Mouse (Mus musculus): ENCODE results near the gene Prkar2a. TPM values are rescaled to one million over a fixed set of nuclear protein-coding genes. Genes with fewer than 3 reads are reported as not detected.

Gene Prkar2a
- polyA plus RNA-seq, 1 experiment, result 20.8 TPM

- Histone ChIP-seq H3K4me3 (ENCODE audit: insufficient read depth, low read depth, low read length) (no peak overlapping the region), H3K4me1 (ENCODE audit: control insufficient read depth, insufficient read depth, insufficient read length, low read length) (peaks cover 11% of the 10 kb centered on the region; the same call in 1 of the 2 replicates), H3K27ac (replicated peaks; ENCODE audit: low read depth, low read length) (no peak overlapping the region)
Observed at GRCm38 (mm10) chr9:108786494-108786893, 97.4 kb downstream of the Prkar2a start.

GRCm38 (mm10) chr9:108787080-108787479 lies 98.0 kb downstream of the Prkar2a start:
- Histone ChIP-seq H3K27ac (replicated peaks; ENCODE audit: low read depth, low read length) (no peak overlapping the region), H3K4me1 (ENCODE audit: control insufficient read depth, insufficient read depth, insufficient read length, low read length) (peaks cover 15% of the 10 kb centered on the region; the same call in 1 of the 2 replicates), H3K4me3 (ENCODE audit: insufficient read depth, low read depth, low read length) (no peak overlapping the region)

GRCm38 (mm10) chr9:108788713-108789112 lies 99.6 kb downstream of the Prkar2a start:
- Histone ChIP-seq H3K4me1 (ENCODE audit: control insufficient read depth, insufficient read depth, insufficient read length, low read length) (peaks cover 23% of the 10 kb centered on the region; the same call in 1 of the 2 replicates), H3K27ac (replicated peaks; ENCODE audit: low read depth, low read length) (no peak overlapping the region), H3K4me3 (ENCODE audit: insufficient read depth, low read depth, low read length) (no peak overlapping the region)

GRCm38 (mm10) chr9:108792307-108792706 lies 103.2 kb downstream of the Prkar2a start:
- no peak overlapping the region for H3K4me3 ChIP-seq (ENCODE audit: insufficient read depth, low read depth, low read length)
- H3K27ac ChIP-seq (replicated peaks; ENCODE audit: low read depth, low read length), result no peak overlapping the region
- H3K4me1 ChIP-seq (ENCODE audit: control insufficient read depth, insufficient read depth, insufficient read length, low read length), result peaks cover 19% of the 10 kb centered on the region

- H3K4me3 ChIP-seq (ENCODE audit: insufficient read depth, low read depth, low read length), result no peak overlapping the region
- H3K27ac ChIP-seq (replicated peaks; ENCODE audit: low read depth, low read length), result no peak overlapping the region
- peaks cover 19% of the 10 kb centered on the region for H3K4me1 ChIP-seq (ENCODE audit: control insufficient read depth, insufficient read depth, insufficient read length, low read length)
Observed at GRCm38 (mm10) chr9:108792730-108793129, 103.6 kb downstream of the Prkar2a start.

GRCm38 (mm10) chr9:108795281-108795680 lies 106.2 kb downstream of the Prkar2a start:
- no peak overlapping the region for H3K27ac ChIP-seq (replicated peaks; ENCODE audit: low read depth, low read length)
- peaks cover 19% of the 10 kb centered on the region for H3K4me1 ChIP-seq (ENCODE audit: control insufficient read depth, insufficient read depth, insufficient read length, low read length)
- no peak overlapping the region for H3K4me3 ChIP-seq (ENCODE audit: insufficient read depth, low read depth, low read length)

GRCm38 (mm10) chr9:108795762-108796161 lies 106.6 kb downstream of the Prkar2a start:
- Histone ChIP-seq H3K27ac (replicated peaks; ENCODE audit: low read depth, low read length) (no peak overlapping the region), H3K4me1 (ENCODE audit: control insufficient read depth, insufficient read depth, insufficient read length, low read length) (peaks cover 19% of the 10 kb centered on the region), H3K4me3 (ENCODE audit: insufficient read depth, low read depth, low read length) (no peak overlapping the region)

GRCm38 (mm10) chr9:108796351-108796981 lies 107.4 kb downstream of the Prkar2a start:
- 0 out of 2 replicates have a peak overlapping the region, but pooled peaks have one; percentile 5 for H3K27ac ChIP-seq (replicated peaks; ENCODE audit: low read depth, low read length)
- H3K4me3 ChIP-seq (ENCODE audit: insufficient read depth, low read depth, low read length), result no peak overlapping the region
- H3K4me1 ChIP-seq (ENCODE audit: control insufficient read depth, insufficient read depth, insufficient read length, low read length), result peaks cover 19% of the 10 kb centered on the region

GRCm38 (mm10) chr9:108797477-108797876 lies 108.4 kb downstream of the Prkar2a start:
- no peak overlapping the region for H3K4me3 ChIP-seq (ENCODE audit: insufficient read depth, low read depth, low read length)
- H3K4me1 ChIP-seq (ENCODE audit: control insufficient read depth, insufficient read depth, insufficient read length, low read length), result peaks cover 14% of the 10 kb centered on the region
- no peak overlapping the region for H3K27ac ChIP-seq (replicated peaks; ENCODE audit: low read depth, low read length)

- H3K4me1 ChIP-seq (ENCODE audit: control insufficient read depth, insufficient read depth, insufficient read length, low read length), result peaks cover 7% of the 10 kb centered on the region
- no peak overlapping the region for H3K27ac ChIP-seq (replicated peaks; ENCODE audit: low read depth, low read length)
Observed at GRCm38 (mm10) chr9:108798508-108799075, 109.5 kb downstream of the Prkar2a start.

GRCm38 (mm10) chr9:108799564-108799963 lies 110.5 kb downstream of the Prkar2a start:
- H3K4me1 ChIP-seq (ENCODE audit: control insufficient read depth, insufficient read depth, insufficient read length, low read length), result peaks cover 7% of the 10 kb centered on the region
- no peak overlapping the region for H3K27ac ChIP-seq (replicated peaks; ENCODE audit: low read depth, low read length)
- H3K4me3 ChIP-seq (ENCODE audit: insufficient read depth, low read depth, low read length), result no peak overlapping the region

More at GRCm38 (mm10) chr9:108798508-108799075, 109.5 kb downstream of the Prkar2a start:
- no peak overlapping the region for H3K4me3 ChIP-seq (ENCODE audit: insufficient read depth, low read depth, low read length)

Other genes starting within 250 kb of the Prkar2a start
- 8.2 and 11.6 TPM in 2 replicates for gene Ccdc71, start 228.8 kb upstream of the Prkar2a start, polyA plus RNA-seq (2012; ENCODE audit: insufficient read depth, insufficient read length, missing spikeins)
- gene Klhdc8b, start 227.7 kb upstream of the Prkar2a start, polyA plus RNA-seq (2012; ENCODE audit: insufficient read depth, insufficient read length, missing spikeins), result 4.4 and 6.9 TPM in 2 replicates
- gene Lamb2, start 209.6 kb upstream of the Prkar2a start, polyA plus RNA-seq (2012; ENCODE audit: insufficient read depth, insufficient read length, missing spikeins), result 19.1 and 38.4 TPM in 2 replicates
- gene Usp19, start 198.7 kb upstream of the Prkar2a start, polyA plus RNA-seq (2012; ENCODE audit: insufficient read depth, insufficient read length, missing spikeins), result 35.9 and 48.5 TPM in 2 replicates
- gene Qars, start 181.6 kb upstream of the Prkar2a start, polyA plus RNA-seq (2012; ENCODE audit: insufficient read depth, insufficient read length, missing spikeins), result 85.0 and 107 TPM in 2 replicates
- 40.9 and 45.7 TPM in 2 replicates for gene Qrich1, start 172.5 kb upstream of the Prkar2a start, polyA plus RNA-seq (2012; ENCODE audit: insufficient read depth, insufficient read length, missing spikeins)
- 18.9 and 21.5 TPM in 2 replicates for gene Impdh2, start 129.0 kb upstream of the Prkar2a start, polyA plus RNA-seq (2012; ENCODE audit: insufficient read depth, insufficient read length, missing spikeins)
- gene Ndufaf3, start 121.9 kb upstream of the Prkar2a start, polyA plus RNA-seq (2012; ENCODE audit: insufficient read depth, insufficient read length, missing spikeins), result 91.2 and 111 TPM in 2 replicates
- 57.1 and 58.3 TPM in 2 replicates for gene Dalrd3, start 119.4 kb upstream of the Prkar2a start, polyA plus RNA-seq (2012; ENCODE audit: insufficient read depth, insufficient read length, missing spikeins)
- 14.6 TPM in 2 replicates for gene Wdr6, start 110.6 kb upstream of the Prkar2a start, polyA plus RNA-seq (2012; ENCODE audit: insufficient read depth, insufficient read length, missing spikeins)
- gene P4htm, start 91.6 kb upstream of the Prkar2a start, polyA plus RNA-seq (2012; ENCODE audit: insufficient read depth, insufficient read length, missing spikeins), result 0.83 and 1.3 TPM in 2 replicates
- 22.4 and 29.8 TPM in 2 replicates for gene Arih2, start 39.9 kb upstream of the Prkar2a start, polyA plus RNA-seq (2012; ENCODE audit: insufficient read depth, insufficient read length, missing spikeins)
- 545 and 591 TPM in 2 replicates for gene Slc25a20, start 27.2 kb upstream of the Prkar2a start, polyA plus RNA-seq (2012; ENCODE audit: insufficient read depth, insufficient read length, missing spikeins)
- 14.0 and 16.2 TPM in 2 replicates for gene Ip6k2, start 94.5 kb downstream of the Prkar2a start, polyA plus RNA-seq (2012; ENCODE audit: insufficient read depth, insufficient read length, missing spikeins)
- 3.9 and 6.4 TPM in 2 replicates for gene Nckipsd, start 119.1 kb downstream of the Prkar2a start, polyA plus RNA-seq (2012; ENCODE audit: insufficient read depth, insufficient read length, missing spikeins)
- gene Celsr3, start 137.0 kb downstream of the Prkar2a start, polyA plus RNA-seq (2012; ENCODE audit: insufficient read depth, insufficient read length, missing spikeins), result not detected in 2 replicates
- 4.4 and 7.5 TPM in 2 replicates for gene Slc26a6, start 164.0 kb downstream of the Prkar2a start, polyA plus RNA-seq (2012; ENCODE audit: insufficient read depth, insufficient read length, missing spikeins)
- not detected in 2 replicates for gene Tmem89, start 225.3 kb downstream of the Prkar2a start, polyA plus RNA-seq (2012; ENCODE audit: insufficient read depth, insufficient read length, missing spikeins)
- 1,481 and 1,573 TPM in 2 replicates for gene Uqcrc1, start 247.3 kb downstream of the Prkar2a start, polyA plus RNA-seq (2012; ENCODE audit: insufficient read depth, insufficient read length, missing spikeins)